Mouse (Mus musculus) mesoderm, embryonic 11.5 days (tissue): ENCODE data around the gene 4931406P16Rik.

Source experiments
- DNase-seq: peaks from one replicate; pipeline ENCODE4 v3.0.0-alpha.2; 2012; ENCODE audit warnings: low read depth, low spot score

Gene 4931406P16Rik

DNA sequence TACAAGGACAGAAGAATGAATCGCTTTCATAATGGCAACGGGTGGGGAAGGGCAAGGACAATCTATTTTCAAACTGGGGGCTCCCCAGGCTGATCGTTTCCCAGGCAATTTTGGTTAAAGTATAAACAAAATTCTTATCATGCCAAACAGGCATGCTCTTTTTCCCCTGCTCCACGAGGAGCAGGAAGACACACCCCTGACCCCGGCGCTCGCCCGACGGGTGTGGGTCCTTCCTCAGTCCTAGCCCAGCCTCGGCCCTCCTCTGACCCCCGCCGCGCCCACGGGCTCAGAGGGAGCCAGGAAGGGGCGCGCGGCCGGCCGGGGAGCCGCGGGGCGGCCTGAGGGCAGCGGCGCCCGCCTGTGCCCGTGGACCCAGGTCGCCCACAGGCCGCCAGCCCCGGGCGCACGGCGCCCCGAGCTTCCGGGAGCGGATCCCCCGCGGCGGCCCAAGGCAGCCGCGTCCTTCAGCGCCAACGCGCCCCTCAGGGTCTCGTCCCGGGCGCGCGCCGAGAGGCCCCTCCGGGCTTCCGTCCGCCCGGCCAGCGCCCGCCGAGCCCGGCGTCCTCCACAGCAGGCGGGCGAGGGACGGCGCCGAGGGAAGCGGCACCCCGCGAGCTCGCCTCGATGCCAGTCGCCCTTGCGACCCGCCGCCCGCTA is 437 bp downstream of the 4931406P16Rik start:
- DNase-seq = peak; percentile 56

DNA sequence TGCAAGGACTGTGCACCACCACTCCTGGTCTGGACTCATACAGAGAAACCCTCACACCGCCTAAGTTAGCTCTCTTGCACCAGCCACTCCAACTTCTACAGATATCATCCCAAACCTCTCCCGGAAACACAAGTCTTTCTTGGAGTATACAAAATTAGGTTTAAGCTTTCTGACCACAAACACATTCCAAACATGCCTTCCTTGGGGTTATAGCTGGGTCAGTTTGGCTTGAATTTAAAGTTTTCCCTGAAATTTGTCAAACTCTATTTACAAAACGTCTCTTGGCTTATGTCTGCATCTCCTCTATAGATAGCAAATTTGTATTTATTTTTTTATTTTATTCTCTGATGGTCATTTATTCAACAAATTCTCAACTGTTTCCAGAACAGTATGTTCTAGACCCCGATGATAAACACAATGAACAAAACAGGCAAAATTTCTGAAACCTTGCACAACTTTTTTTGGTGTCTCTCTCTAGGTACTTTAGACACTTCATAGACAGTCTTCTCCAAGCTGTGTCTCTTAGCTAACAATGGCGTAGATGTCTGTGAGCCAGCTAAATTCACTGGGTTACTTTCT is 4.1 kb downstream of the 4931406P16Rik start:
- DNase-seq = no peak

DNA sequence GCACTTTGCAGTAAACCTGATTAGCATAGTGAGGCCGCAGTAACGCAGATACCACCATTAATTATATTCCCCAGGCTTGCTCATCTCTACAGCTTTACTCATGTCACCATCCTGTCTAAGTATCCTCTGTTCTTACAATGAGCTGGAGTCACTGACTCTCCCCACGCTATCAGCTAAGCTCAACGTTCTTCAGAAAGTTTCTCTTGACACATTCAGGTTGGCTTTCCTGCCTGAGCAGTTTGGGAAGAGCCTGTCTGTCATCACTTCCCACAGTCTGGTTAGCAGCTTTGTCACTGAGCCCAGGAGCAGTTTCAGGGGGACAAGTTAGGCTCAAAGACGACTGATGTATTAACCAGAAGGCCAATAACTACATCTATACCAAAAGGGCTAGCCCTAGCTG is 4.8 kb downstream of the 4931406P16Rik start:
- DNase-seq = no peak

DNA sequence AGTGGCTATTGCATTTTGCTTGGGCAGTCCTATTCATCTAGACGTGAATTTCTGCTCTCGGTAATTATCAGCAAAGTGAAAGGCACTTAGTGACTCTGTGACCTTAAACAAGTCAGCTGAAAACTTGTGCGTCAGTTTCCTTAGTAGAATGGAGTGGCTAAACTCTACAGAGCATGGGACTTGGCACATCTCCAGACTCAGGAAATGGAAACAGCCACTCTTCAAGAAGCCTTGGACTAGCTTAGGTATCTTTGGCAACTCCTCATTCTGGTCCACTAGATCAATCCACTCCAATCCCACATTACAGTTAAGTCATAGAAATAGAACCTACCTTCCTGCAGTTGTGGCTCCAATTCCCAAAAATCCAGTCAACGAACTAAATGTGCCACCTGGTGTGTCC is 7.9 kb downstream of the 4931406P16Rik start:
- no peak for DNase-seq

DNA sequence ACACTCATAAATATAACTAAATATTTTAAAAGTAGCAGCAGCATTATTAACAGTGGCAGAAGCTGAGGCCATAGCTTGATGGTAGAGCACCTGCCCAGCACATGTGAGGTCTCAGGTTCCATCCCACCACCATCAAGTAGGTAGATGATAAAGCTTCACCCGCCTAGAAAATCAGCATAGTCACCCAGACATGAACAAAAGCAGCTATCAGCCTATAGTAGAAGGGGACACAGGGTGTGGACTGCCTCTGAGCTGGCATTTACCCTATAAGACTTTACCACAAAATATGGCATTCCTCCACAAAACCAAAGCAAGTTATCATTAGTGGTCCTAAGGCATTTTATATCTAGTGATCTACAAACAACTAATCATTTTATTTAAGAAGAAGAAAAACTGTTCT is 10.7 kb downstream of the 4931406P16Rik start:
- no peak for DNase-seq

DNA sequence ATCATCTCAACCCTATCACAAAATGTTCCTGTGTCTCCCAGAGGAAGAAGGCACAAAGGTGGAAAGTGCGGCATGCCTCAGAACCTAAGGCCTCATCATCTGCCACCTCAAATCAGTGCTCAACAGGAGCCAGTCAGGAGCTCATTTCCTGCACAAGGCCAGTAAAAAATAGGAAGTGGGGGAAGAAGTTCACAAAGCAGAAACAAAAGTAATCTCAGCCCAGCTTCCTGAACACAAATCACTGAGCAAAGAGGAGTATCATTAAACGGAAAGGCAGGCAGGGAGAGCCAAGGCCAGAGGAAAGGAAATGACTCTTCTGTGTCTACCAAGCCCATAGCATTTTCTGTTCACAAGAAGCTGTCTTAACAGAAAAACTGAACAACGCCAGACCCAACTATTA is 11.4 kb downstream of the 4931406P16Rik start:
- DNase-seq = no peak

DNA sequence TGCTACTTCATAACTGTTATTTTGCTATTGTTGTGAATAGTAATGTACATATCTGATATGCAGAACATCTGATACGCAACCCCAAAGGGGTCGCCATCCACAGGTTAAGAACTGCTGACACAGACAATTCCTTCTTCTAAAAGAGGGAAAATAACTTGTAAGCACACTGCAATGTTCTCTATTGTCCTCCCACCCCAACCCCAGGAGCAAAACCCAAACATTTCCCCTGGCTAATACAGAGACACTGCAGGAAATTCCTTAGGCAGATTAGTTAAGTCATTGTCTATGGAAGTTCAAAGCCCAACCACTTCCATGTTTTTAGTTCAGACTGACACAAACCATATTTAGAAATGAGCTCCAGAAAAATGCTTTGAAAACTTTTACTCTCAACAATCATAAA is 14.5 kb downstream of the 4931406P16Rik start:
- no peak for DNase-seq

DNA sequence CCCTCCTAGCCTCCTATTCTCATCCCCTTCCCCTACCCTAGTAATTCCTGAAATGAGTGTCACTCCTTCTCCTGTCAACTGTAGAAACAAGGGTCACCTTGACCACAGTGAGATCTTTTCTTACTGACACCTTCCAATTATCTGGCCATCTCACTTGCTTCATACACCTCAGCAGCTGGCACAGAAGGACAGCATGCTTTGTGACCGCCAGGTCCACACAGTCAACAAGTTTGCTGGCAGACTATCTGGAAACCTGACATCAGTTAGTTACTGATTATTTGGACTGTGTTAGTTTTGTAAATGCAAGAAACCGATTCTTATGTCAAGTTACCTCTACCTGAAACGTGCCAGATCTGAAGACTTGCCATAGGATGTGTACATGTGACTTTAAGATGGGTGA is 17.2 kb downstream of the 4931406P16Rik start:
- no peak for DNase-seq

DNA sequence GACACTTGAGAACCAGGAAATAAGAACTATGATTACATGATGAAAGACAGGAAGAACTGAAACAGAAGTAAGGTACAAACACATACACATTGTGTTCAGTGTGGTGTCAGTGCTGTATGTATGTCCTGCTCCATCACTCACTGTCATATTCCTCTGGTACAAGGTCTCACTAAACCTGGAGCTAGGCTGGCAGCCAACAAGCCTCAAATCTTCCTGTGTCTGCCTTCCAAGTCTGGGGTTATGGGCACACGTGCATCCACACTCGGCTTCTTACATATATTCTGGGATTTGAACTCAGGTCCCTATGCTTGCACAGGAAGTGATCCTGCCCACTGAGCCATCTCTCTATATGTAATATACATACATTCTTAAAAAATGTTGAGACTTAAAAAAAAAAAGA is 20.7 kb downstream of the 4931406P16Rik start:
- no peak for DNase-seq

DNA sequence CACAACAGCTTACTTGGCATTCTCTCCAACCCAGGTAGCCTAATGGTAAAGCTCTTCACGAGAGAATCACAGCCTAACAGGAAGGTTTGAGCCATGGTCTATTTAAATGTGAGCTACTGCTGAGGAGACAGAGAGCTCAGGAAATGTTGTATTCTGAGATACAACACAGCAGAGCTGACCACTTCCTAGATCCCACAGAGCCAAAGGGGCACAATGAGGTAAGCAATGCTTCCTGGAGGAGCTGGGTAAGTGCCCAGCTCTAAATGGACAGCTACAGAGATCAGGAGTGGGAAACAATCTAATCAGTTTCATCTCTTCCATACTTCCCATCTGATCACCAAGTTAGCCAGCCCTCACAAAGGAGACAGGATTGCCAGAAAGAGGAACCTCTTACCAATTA is 22.1 kb downstream of the 4931406P16Rik start:
- DNase-seq = no peak

DNA sequence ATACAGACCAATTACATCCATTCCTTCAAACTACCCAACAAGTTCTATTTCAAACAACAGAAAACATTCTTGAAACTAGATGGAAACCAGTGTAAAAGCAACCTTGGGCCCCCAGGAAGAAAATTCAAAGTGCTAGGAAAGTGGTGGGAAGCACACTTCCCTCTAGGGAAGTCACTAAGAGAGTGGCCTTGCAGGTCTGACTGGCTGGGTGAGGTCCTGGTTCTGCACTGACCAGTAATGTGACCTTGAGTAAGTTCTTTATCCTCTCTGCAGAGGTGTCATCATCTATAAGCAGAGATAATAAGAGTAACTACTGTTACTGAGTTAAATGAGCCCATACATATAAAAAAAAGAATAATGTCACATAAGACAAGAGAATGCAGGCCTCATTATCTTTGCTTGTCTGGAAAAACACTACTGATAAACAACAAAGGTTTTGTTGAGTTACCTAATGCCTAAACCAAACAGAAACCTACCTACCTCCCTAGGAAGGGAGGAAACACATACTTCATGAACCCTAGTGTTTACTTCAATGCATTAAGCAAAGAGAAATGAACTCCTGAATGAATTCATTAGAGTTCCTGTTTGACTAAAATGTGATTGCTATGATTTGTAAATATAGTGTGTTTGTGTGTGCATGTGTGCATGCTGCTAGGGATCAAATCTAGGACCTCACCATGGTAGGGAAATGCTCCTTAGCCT is 22.8 kb downstream of the 4931406P16Rik start:
- no peak for DNase-seq

DNA sequence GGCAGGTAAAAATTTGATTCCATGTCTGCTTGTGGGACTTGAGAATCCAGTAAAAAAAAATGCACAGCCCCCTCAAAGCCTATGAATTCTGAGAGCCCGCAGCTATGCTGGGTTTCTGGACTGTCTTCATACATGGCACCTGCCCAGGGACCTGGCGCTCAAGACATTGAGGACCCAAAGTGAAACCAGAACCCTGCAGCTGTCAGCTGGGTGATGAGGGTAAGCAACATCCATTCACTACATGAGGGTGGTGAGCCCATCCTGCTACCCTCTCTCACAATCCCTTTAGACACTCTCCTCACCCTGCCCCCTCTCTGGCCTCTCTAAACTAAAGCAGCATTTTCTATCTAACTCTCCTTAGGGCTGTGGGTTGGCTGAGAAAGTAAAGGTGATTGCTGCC is 35.7 kb downstream of the 4931406P16Rik start:
- no peak for DNase-seq

DNA sequence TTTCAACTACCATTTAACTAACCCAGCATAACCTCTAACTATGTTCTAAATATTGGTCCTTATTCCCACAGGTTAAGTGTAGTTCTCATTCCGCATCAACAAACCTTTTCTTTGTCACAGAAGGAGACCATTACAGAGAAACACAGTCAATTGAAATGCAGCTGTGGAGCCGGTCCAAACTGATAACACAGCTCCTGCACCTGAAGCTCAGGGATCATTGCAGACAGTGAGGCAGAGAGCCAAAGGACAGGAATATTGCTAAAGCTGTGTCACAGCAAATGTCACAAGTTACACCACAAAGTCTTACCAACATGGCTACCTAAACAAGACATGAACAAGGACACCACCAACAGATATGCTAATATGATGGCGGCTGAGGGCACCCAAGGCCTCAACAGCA is 37.3 kb downstream of the 4931406P16Rik start:
- DNase-seq = no peak

DNA sequence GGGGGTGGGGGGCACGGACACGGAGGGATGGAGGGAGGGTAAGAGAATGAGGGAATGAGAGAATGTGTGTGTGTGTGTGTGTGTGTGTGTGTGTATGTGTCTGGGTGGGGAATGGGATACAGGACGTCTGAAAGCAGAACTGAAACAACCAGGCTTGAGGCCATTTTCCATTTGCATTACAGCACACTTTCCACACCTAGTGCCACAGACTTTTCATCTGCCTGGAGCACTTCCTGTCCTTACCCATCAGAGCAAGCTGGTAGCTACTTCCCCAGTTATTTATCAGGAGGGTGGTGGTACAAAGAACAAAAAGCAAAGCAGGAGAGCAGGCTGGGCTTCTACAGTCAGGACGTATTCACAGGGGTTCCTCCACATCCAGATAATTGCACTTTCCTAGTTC is 40.9 kb downstream of the 4931406P16Rik start:
- no peak for DNase-seq

DNA sequence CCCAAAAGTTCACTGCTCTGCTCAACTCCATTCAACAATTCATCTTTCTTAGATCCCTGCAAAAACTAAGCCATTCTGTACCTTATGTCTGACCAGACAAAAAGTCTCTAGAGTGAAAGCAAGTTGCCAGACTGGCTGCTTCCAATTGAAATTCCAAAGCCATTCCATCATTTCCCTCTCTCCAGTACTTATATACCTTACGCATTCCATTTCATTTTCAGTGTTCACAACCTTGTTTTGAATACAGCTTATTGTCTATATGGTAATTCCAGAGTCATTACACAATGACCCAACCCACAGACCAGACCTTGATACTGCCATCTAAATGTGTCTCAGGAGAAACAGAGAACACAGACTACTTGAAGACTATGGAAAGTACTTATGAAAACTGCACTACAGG is 44.9 kb downstream of the 4931406P16Rik start:
- no peak for DNase-seq

DNA sequence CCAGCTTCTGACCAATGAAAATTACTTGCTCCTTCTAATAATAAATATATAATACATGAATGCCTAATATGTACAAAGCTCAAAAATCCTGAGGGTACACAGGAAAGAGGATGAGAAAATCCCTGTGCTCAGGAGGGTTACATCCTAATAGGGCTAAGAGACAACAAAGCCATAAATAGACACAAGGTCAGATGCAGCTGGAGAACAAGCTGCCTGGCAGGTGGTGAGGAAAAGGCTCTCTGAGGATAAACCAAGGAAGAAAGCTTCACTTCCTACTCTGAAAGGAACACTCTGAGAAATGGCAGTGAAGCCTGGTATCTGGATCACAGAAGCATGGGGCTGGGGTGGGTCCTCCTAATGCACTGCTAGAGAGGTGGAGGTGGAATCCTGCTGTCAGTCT is 46.9 kb downstream of the 4931406P16Rik start:
- no peak for DNase-seq

DNA sequence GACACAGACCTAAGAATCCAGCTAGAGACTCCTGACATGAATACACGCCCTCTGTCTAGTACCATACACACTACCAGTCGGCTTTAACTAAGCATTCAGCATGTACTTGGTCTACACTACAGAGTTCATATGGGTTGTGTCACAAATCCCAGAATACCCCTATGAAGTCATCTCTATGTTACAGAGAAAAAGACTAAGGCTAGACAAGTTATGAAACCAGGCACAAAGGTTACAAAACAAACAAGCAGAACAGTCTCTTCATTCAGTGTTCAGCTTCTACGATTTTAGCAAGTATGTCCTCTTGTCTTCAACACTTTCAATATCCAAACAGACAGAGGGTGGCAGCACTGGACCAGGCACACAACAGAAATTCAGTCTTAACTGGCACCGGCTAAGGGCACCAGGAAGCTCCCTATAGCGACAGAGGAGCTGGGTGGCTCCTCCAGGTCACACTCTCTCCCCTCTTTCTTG is 47.4 kb downstream of the 4931406P16Rik start:
- DNase-seq = peak; percentile 15

DNA sequence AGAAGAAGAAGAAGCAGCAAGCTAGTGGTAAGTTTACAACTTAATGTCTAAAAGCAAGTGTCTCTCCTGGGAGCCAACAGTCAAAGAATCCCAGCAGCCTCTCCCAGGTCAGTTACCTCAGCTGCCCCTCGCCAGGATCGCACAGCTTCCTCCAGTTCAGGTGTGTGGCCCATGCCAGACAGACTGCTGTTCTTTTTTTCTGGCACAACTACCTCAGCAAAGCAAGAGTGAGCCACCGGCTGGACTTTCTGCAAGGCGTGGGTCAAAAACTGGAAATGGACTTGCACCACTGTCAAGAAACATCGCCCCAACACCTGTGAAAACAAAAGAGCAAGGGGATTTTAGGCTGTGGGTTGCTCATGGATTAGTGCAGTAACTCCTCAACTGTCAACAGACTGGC is 49.9 kb downstream of the 4931406P16Rik start:
- DNase-seq = no peak

DNA sequence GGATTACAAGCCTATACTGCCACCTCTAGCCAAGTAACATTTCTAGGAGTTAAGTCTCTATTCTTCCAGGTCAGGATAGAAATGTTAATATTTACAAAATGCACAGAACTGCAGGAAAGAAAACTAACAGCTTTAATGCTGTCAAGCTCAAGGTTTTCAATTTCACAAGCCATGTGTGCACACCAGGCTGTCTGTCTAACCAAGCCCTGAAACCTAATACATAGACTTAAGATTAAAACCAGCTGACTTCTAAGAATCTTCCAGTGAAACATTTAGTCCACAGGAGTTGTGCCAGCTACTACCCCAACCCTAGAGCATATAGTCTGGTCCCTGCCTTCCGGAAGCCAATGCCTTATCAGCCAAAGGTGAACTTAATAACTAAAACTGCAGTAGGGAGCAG is 54.9 kb downstream of the 4931406P16Rik start:
- DNase-seq = no peak

DNA sequence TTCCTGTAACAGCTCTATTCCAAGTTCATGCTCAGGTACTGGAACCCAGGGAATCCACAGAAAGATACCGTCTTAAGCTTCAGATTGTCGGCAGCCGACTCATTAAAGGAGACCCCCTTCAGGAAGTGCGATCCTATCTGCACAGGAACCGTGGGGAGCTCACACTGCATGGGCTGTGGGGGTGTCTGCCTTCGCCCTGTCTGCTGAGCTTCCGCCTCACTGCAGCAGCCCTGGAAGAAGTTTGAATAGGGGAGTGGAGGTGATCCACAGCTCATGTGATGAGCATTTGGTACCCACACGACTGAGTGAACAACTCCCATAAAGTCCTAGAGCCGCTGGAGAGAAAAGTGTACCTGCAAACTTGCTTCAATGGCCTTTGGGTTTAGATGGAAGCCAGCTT is 56.1 kb downstream of the 4931406P16Rik start:
- no peak for DNase-seq

DNA sequence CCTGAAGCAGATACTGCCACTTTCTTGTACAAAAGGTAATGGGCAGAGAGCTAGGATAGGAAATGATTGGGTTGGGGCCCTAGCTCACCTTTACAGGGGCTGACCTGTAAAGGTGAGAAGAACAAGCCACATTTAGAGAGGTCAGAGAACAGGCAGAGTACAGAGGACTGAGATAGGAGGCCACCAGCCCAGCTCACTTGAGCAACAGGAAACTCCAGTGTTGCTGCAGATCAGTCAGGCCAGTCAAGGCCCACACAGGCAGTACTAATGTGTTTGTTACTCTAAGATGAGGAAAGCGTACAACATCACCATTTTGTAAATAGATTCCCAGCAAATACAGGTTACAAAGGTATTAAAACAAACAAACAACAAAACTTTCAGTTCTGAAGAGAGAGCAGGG is 57.4 kb downstream of the 4931406P16Rik start:
- DNase-seq = no peak

DNA sequence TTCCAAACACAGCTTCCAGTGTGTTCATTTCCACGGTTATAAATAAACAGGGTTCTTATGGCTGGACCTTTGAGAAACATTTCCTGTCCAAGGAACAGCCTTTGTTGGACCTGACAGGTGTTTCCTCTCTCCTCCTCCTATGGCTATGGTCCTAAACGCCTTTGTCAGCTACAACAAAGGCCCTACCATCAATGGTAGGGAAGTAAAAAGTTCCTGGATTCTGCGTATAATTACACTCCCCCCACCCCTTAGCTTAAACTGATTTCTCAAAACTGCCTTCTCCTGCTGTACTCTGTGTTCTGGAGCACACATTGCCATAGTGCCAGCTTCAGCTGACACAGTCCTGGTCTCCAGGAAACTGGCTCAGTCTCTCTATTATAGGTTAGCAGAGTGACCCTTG is 58.2 kb downstream of the 4931406P16Rik start:
- DNase-seq = no peak

DNA sequence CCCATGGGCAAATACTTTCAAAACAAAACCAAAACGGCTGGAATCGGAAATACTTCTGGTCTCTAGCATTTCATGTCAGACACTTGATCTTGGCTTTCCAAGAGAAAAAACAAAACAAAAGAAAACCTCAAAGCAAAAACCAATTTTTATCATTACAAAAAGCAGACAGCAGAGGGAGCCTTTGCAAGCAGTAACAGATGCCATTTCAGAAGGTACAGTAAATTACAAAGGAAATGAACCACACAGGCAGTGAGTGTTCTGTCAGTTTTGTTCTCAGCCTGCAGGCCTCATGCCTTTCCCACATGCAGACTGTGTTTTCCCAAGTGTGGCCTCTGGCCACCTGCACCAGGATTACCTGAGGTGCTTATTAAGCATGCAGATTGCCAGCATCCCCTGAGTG is 61.3 kb downstream of the 4931406P16Rik start:
- peak; percentile 37 for DNase-seq
